Mouse (Mus musculus) monocyte, adult 5-6 weeks (primary cell): Measurements from ENCODE around the gene Serpini2. TPM values are rescaled to one million over a fixed set of nuclear protein-coding genes. Genes with fewer than 3 reads are reported as not detected.

Source experiments
- total RNA-seq: library from RNA; stranded (forward); fragments of 200-1000, 200-491, 200-594 nt; gene quantifications from 3 replicates; pipeline ENCODE4 v1.2.3, GENCODE M21; 2017

The Serpini2 gene
- total RNA-seq, 1 experiment from 2014 or later = not detected

Other genes with a start within 250 kb of the Serpini2 start
- not detected in 3 replicates for gene Zbbx, start 105.0 kb downstream of the Serpini2 start, total RNA-seq
- 3.6 to 3.9 TPM in 2 of 3 replicates, not detected in the other for gene Wdr49, start 212.1 kb upstream of the Serpini2 start, total RNA-seq